Mouse (Mus musculus) splenic B cell, adult 2 months (primary cell): ENCODE data around the gene Arhgef2.

Experiments used
- DNase-seq: peaks from one replicate; pipeline ENCODE4 v3.0.0-alpha.2; 2011; ENCODE audit warnings: low read depth, low spot score
- H3K27me3 ChIP-seq: 2 replicates; pipeline ENCODE4 v1.6.1; 2012; ENCODE audit warnings: mild to moderate bottlenecking, low read length, moderate library complexity, mixed read lengths; ENCODE audit not compliant: control insufficient read depth, poor library complexity, insufficient read depth, severe bottlenecking
- H3K36me3 ChIP-seq: 2 replicates; pipeline ENCODE4 v1.6.1; 2012; ENCODE audit warnings: mild to moderate bottlenecking, low read length, moderate library complexity, mixed read lengths; ENCODE audit not compliant: control insufficient read depth, poor library complexity, insufficient read depth, severe bottlenecking

The Arhgef2 gene

GRCm38 (mm10) chr3:88604863-88605262, 903 bp upstream of the Arhgef2 start:
- H3K36me3 ChIP-seq = no peaks in the 10 kb centered on the region
- no peaks in the 10 kb centered on the region for H3K27me3 ChIP-seq
- DNase-seq = no peak

GRCm38 (mm10) chr3:88607065-88607757, 1.4 kb downstream of the Arhgef2 start:
- DNase-seq = peak; percentile 91
- Histone ChIP-seq H3K27me3 (no peaks in the 10 kb centered on the region), H3K36me3 (no peaks in the 10 kb centered on the region)

- H3K27me3 ChIP-seq = no peaks in the 10 kb centered on the region
- DNase-seq = no peak
Measured at GRCm38 (mm10) chr3:88607758-88608138, 2.0 kb downstream of the Arhgef2 start.

GRCm38 (mm10) chr3:88609066-88609465, 3.3 kb downstream of the Arhgef2 start:
- no peaks in the 10 kb centered on the region for H3K36me3 ChIP-seq
- H3K27me3 ChIP-seq = no peaks in the 10 kb centered on the region
- no peak for DNase-seq

More at GRCm38 (mm10) chr3:88607758-88608138, 2.0 kb downstream of the Arhgef2 start:
- no peaks in the 10 kb centered on the region for H3K36me3 ChIP-seq

- no peaks in the 10 kb centered on the region for H3K36me3 ChIP-seq
- no peak for DNase-seq
Measured at GRCm38 (mm10) chr3:88614418-88614817, 8.7 kb downstream of the Arhgef2 start.

GRCm38 (mm10) chr3:88615117-88615516, 9.4 kb downstream of the Arhgef2 start:
- Histone ChIP-seq H3K36me3 (no peaks in the 10 kb centered on the region), H3K27me3 (no peaks in the 10 kb centered on the region)
- no peak for DNase-seq

More at GRCm38 (mm10) chr3:88614418-88614817, 8.7 kb downstream of the Arhgef2 start:
- H3K27me3 ChIP-seq = no peaks in the 10 kb centered on the region

GRCm38 (mm10) chr3:88615902-88616391, 10.2 kb downstream of the Arhgef2 start:
- H3K36me3 ChIP-seq = no peaks in the 10 kb centered on the region
- peak; percentile 54 for DNase-seq

GRCm38 (mm10) chr3:88616951-88617500, 11.3 kb downstream of the Arhgef2 start:
- Histone ChIP-seq H3K36me3 (no peaks in the 10 kb centered on the region), H3K27me3 (no peaks in the 10 kb centered on the region)
- DNase-seq = no peak

More at GRCm38 (mm10) chr3:88615902-88616391, 10.2 kb downstream of the Arhgef2 start:
- no peaks in the 10 kb centered on the region for H3K27me3 ChIP-seq

- Histone ChIP-seq H3K36me3 (no peaks in the 10 kb centered on the region), H3K27me3 (no peaks in the 10 kb centered on the region)
- no peak for DNase-seq
Measured at GRCm38 (mm10) chr3:88618074-88618871, 12.5 kb downstream of the Arhgef2 start.

- DNase-seq = no peak
- H3K27me3 ChIP-seq = no peaks in the 10 kb centered on the region
- no peaks in the 10 kb centered on the region for H3K36me3 ChIP-seq
Measured at GRCm38 (mm10) chr3:88619113-88620097, 13.6 kb downstream of the Arhgef2 start.

GRCm38 (mm10) chr3:88620146-88620991, 14.6 kb downstream of the Arhgef2 start:
- Histone ChIP-seq H3K36me3 (no peaks in the 10 kb centered on the region), H3K27me3 (no peaks in the 10 kb centered on the region)
- DNase-seq = peak; percentile 42

- peak; percentile 75 for DNase-seq
- H3K36me3 ChIP-seq = peaks cover 1% of the 10 kb centered on the region; the same call in 1 of the 2 replicates
- H3K27me3 ChIP-seq = no peaks in the 10 kb centered on the region
Measured at GRCm38 (mm10) chr3:88620992-88621536, 15.3 kb downstream of the Arhgef2 start.

GRCm38 (mm10) chr3:88621537-88622112, 15.9 kb downstream of the Arhgef2 start:
- no peaks in the 10 kb centered on the region for H3K27me3 ChIP-seq
- peak; percentile 24 for DNase-seq
- H3K36me3 ChIP-seq = peaks cover 3% of the 10 kb centered on the region
